Mouse (Mus musculus): ENCODE measurements around the gene Ccdc88c. TPM values are rescaled to one million over a fixed set of nuclear protein-coding genes. Genes with fewer than 3 reads are reported as not detected.

The Ccdc88c gene
- polyA plus RNA-seq, 1 experiment = 8.3 TPM

DNA sequence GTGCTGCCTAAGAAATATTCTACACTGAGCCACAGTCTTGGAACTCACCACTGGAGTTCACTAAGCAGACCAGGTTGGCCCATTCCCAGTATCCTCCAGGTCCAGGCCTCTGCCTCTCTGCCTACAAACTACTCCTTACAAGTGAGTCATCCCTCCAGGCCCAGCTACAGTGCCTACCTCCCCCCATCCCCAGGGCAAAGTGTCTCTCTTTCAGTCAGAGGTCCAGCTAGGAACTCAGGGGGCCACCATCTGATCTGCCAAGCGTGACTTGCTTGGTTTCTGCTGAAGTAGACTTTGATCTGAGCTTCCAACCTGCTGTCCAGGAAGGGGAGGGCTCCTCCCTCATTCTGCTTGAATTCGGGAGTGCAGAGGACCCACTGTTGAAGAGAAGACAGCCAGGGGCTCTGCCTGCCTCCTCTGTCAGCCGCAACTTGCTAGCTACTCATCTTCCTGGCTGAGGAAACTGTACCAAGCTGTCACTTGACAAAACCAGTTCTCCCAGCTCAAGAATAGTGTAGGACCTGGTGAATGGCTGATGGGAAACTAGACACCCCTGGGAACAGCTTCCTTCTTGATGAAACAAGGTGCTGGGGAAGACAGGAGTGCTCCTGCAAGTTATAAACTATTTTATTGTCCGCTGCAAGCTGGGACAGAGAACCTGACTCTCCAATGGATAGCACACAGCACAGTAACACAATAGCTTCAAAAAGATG is 25.9 kb downstream of the Ccdc88c start:
- whole genome bisulfite sequencing = 30% methylated on average over 4 of the region's 4 CpGs
- no peak for DNase-seq (ENCODE audit: low read depth, low spot score)

DNA sequence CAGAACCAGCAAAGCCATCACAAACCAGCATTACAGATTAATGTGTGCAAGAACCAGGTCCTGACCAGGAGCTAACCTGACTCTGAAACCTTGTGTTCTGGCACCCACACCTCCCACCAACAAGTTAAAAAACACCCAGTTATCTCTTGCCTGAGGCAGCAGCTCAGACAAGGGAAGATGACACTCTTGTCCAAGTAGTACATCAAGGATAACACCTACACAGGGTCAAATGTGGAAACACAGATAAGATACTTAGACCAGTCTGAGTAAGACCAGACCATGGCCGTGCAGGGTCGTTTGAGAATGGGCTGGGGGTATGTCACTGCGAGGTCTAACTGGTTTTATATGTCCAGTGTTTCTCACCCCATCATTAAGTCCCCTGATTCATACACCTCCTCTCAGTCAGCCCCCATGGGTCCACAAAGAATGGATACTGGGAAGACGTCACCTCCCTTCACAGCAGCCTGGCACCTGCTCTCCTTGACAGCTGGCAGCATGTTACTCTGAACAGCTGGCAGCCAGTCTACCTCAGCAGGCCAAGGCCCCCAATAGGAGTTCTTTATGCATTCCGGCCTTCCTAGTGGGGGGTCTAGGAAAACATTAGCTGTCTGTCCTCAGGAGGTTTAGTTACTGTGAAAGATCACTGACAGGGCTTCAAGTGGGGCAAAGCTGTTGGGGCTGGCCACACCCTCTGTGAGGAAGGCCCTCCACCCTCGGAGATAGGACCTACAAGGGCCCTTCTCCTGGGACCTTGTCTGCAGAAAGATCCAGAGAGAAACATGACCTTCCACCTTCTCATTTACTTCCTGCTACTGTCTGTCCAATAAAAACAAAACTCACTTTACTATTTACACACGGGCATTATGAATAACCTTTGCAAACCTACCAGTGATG is 29.5 kb downstream of the Ccdc88c start:
- WGBS = 49% methylated on average over 7 of the region's 7 CpGs
- DNase-seq (ENCODE audit: low read depth, low spot score) = no peak

DNA sequence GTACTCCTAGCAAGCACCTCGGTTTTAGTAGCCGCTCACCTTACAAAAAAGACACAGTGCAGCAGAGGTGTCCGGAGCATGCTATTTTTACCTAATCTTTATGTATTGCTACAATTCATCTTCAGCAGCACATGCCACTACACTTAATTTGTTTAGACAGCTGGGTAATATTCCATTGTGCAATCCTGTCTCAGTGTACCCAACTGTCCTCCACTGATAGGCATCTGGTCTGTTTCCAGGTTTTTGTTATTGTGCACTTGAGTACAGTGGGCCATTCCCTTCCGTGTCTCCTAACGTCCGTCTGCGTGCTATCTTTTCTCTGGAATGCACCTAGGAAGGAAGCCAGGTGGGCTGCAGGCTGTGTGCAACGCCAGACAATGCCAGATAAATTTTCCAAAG is 30.3 kb downstream of the Ccdc88c start:
- DNase-seq (ENCODE audit: low read depth, low spot score) = no peak

DNA sequence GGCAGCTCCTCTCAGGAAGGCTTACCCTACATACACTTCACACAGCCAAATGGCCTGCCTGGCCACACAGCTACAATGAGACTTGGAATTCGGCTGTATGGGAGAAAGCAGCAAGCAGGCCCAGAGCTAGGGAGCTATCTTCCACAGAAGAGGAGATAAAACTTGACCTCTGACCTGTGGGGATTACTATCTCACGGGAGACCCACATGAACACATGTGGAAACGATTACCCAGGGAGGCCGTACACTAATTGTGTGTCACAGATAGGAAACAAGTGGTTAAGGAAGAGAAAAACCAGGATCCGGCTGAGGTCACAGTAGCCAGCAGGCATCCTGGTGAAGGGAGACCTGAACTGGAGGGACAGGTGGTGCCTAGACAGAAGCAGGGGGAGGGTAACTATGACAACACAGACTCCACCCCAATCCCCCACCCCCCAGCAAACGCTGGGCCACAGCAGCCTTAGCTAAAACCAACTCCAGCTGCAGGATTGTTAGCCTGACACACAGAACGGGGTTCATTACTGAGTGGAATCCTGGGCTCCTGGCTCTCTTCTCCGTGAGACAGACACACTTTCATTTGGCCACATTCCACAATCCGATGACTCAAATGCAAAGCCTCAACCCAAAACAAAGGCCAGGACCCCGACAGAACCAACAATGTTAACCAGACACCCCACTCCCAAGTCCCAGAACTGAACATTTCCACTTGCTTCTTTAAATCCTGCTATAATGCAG is 30.9 kb downstream of the Ccdc88c start:
- 24% methylated on average over 10 of the region's 10 CpGs for WGBS

More for the DNA sequence above, 30.3 kb downstream of the Ccdc88c start:
- 20% methylated on average over 8 of the region's 8 CpGs for WGBS

DNA sequence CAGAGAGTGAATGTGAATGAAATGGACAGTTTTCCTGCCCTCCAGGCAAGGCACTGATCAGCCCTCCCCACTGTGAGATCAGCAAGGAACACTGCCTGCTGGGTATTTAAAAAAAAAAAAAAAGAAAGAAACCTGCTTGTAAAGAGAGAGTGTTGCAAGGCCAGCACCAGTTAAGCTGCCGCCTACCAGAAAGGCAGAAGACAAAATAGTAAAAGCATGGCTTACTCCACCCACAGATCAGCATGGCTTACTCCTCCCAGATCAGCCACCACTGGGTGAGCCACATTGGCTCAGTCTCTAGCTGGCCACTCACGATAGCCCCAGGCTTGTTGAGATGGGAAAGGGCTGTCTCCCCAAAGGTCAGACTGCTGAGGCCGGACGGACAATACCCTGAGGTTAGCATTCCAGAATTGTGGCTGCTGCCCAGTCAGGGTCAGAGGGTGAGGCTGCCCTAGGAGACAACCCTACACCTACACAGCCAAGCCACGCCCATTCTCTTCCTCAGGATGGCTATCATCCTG is 32.4 kb downstream of the Ccdc88c start:
- no peak for DNase-seq (ENCODE audit: low read depth, low spot score)
- 61% methylated on average over 5 of the region's 5 CpGs for WGBS

More for the DNA sequence above, 30.9 kb downstream of the Ccdc88c start:
- no peak for DNase-seq (ENCODE audit: low read depth, low spot score)

DNA sequence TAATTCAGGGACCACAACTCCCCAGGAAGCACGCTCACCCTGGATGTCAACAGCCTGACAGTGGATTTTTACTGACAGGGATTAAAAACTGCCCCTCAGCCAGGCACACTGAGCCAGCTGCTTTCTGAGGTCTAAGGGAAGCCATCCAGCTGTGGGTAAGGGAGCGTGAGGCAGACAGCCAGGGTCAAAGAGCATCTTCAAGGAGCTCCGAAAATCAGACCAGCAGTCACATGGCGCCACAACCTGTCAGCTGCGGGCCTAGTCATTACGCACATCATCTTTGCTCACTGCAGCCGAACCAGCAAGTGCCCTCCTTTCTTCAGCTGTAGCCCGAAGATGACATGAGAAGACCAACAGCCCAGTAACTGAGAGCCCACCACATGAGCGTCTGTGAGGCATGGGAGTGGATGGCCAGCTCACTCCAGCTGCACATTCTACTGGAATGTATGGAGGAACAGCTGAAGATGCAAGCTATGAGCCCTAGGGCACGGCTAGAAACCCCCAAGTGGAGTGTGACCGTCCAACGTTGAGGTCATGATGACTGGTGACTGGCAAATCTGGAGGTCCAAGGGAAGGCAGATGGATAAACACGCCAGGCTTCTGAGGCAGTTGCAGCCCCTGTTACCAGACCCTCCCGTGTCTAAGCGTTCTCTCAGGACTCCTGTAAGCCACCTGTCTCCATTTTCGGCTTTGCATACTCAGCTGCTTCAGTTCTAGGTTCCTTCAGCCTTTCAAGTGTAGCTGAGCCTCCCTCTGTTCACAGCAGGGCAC is 33.1 kb downstream of the Ccdc88c start:
- DNase-seq (ENCODE audit: low read depth, low spot score) = no peak
- 83% methylated on average over 16 of the region's 16 CpGs for WGBS

DNA sequence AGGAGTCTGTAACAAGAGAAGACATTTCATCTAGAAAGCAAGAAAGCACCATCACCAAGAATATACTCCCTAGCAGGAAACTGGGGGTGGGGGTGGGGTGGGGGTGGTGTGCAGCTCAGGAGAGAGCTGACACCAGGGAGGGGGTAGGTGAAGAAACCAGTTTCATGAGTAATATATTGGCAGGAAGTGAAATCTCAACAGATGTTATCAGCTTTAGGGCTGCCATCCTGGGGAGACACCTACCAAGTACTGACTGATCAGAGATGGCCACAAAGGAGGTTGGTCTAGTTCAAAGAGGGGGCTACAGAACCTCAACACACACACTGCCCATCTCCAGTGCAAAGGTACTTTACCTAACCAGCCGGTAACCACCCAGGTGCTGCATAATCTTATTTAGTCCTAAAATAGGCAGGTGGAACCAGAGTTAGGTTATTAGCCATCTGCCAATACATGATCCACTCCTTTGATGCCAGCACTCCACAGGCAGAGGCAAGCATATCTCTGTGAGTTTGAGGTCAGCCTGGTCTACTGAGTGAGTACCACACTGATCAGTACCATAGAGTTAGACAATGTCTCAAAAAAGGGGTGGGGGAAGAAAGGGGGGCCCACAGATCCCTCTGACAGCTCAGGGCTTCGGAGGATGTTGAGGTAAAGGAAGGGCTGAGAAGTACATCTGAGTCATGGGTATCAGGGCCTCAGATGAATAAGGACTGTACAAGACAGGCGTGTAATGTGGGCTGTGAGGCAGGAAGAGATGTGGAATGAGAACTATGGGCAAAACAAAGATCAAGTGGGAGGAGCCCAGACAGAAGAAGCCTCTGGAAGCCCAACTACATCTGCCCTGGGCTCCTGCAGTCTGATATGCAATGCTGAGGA is 34.5 kb downstream of the Ccdc88c start:
- no peak for DNase-seq (ENCODE audit: low read depth, low spot score)
- 70% methylated on average over 3 of the region's 3 CpGs for WGBS

DNA sequence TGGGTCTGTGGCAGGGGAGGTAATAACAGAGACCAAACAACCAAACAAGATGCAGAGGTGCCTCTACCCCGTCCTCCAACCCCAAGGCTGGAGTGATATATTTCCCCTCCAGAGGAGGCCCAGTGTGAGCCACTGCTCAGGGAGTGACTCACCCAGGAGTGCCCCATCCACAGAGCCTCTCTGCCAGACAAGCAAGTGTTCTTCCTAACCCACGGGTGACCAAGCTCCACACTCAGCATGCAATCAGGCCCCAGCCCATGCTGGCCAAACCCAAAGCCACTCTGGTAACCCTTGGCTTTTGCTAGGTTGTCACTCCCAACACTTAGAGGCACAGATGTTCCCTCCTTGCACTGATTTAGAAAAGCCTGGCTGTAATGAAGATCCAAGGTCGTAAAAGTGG is 35.7 kb downstream of the Ccdc88c start:
- 55% methylated on average over 3 of the region's 3 CpGs for WGBS
- no peak for DNase-seq (ENCODE audit: low read depth, low spot score)

DNA sequence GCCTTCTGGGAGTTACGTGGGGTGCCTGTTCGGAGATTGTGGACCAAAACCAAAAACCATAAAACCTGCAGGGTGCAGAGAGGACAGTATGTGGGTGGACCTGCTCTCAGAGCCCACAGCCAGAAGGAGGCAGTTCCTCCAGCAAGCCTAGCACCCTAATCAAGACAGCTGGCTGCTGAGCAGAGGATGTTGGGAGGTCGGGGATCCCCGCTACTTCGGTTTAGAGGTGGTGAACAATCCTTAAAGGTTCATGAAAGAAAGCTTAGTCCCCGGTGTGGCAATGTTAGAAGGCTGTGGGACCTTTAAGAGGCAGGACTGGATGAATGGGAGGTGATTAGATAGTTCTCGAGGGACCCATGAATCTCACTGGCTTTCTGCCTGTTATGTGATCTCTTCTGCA is 36.4 kb downstream of the Ccdc88c start:
- no peak for DNase-seq (ENCODE audit: low read depth, low spot score)
- 80% methylated on average over 7 of the region's 7 CpGs for WGBS

GRCm38 (mm10) chr12:100991119-100991518 is 37.7 kb downstream of the Ccdc88c start:
- no peak for DNase-seq (ENCODE audit: low read depth, low spot score)
- WGBS = 52% methylated on average over 3 of the region's 3 CpGs

GRCm38 (mm10) chr12:100990291-100990690 is 38.6 kb downstream of the Ccdc88c start:
- WGBS = 70% methylated on average over 12 of the region's 12 CpGs
- DNase-seq (ENCODE audit: low read depth, low spot score) = no peak

DNA sequence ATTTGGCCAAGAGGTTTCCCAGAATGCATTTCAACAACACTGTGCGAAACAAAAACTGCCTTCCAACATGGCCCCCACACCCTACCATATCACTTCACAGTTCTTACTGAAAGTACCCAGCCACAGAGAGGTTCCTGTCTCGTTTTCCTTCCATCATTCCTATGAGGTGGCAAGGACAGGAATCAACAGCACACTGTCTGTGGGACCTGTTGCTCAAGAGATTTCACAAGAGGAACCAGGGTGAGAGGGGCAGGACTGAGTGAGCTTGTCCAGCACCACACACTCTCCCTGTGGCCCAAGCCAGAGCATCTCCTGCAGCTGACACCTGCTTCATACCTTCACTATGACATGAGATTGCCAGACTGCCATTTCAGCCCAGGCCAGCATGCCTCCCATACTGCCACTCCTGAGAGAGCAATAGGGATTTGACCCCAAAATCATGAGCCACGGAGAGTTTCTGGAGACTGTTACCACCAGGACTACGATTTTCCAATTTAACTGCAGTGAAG is 39.0 kb downstream of the Ccdc88c start:
- WGBS = 74% methylated on average over 4 of the region's 4 CpGs
- DNase-seq (ENCODE audit: low read depth, low spot score) = no peak

- 77% methylated on average over 15 of the region's 15 CpGs for WGBS
- no peak for DNase-seq (ENCODE audit: low read depth, low spot score)
These were observed 40.3 kb downstream of the Ccdc88c start for GRCm38 (mm10) chr12:100988324-100989130.

- 90% methylated on average over 4 of the region's 4 CpGs for WGBS
- no peak for DNase-seq (ENCODE audit: low read depth, low spot score)
These were observed 42.4 kb downstream of the Ccdc88c start for GRCm38 (mm10) chr12:100986423-100986822.

GRCm38 (mm10) chr12:100985793-100986157 is 43.1 kb downstream of the Ccdc88c start:
- 63% methylated on average over 2 of the region's 2 CpGs for WGBS
- no peak for DNase-seq (ENCODE audit: low read depth, low spot score)

- 48% methylated on average over 10 of the region's 10 CpGs for WGBS
- DNase-seq (ENCODE audit: low read depth, low spot score) = no peak
These were observed 43.6 kb downstream of the Ccdc88c start for GRCm38 (mm10) chr12:100985050-100985792.

DNA sequence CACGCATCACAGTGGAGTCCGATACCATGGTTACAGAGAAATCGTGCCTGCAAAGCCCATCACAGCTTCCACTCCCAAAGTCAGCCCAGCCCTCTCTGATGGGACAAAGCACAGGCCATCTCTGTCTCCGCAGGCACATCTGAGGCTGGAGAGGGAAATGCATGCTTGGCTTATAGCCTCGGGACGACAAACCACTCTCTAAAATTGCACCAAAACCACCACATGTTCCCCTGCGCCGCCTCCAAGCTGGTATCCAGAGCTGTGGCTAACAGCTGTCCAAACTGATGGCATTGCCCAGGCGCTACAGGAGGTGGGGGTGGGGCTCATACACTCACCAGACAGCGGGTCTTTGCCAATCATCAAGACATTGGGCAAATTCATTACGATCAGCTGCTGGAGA is 45.3 kb downstream of the Ccdc88c start:
- DNase-seq (ENCODE audit: low read depth, low spot score) = no peak
- WGBS = 83% methylated on average over 11 of the region's 11 CpGs
